Mouse (Mus musculus) forebrain, embryonic 13.5 days (tissue): ENCODE results near the gene 6820408C15Rik. TPM values are rescaled to one million over a fixed set of nuclear protein-coding genes. Genes with fewer than 3 reads are reported as not detected.
A peak's percentile ranks its signal among the peaks of the same experiment; 100 is the strongest.

Source experiments
- ATAC-seq: fragments of 200-750 bp; cut with Nextera tagmentation; 2 replicates; pipeline ENCODE4 v1.8.0; 2017
- H3K27ac ChIP-seq: fragments of 300-500 bp; sonication (generic); 2 replicates; pipeline ENCODE4 v1.5.1; 2015; ENCODE audit warnings: inconsistent platforms, mild to moderate bottlenecking, moderate library complexity
- H3K27me3 ChIP-seq: fragments of 300-500 bp; sonication (generic); 2 replicates; pipeline ENCODE4 v1.6.1; 2015; ENCODE audit warnings: mild to moderate bottlenecking, inconsistent platforms
- H3K36me3 ChIP-seq: fragments of 300-500 bp; sonication (generic); 2 replicates; pipeline ENCODE4 v1.6.1; 2015; ENCODE audit warnings: mild to moderate bottlenecking, inconsistent platforms; ENCODE audit not compliant: poor library complexity, severe bottlenecking
- H3K4me1 ChIP-seq: fragments of 300-500 bp; sonication (generic); 2 replicates; pipeline ENCODE4 v1.6.1; 2015; ENCODE audit warnings: inconsistent platforms
- H3K4me2 ChIP-seq: fragments of 300-500 bp; sonication (generic); 2 replicates; pipeline ENCODE4 v1.6.1; 2015; ENCODE audit warnings: inconsistent platforms, mild to moderate bottlenecking, moderate library complexity
- H3K4me3 ChIP-seq: fragments of 300-500 bp; sonication (generic); 2 replicates; pipeline ENCODE4 v1.5.1; 2015; ENCODE audit warnings: mild to moderate bottlenecking, inconsistent platforms
- H3K9ac ChIP-seq: fragments of 300-500 bp; sonication (generic); 2 replicates; pipeline ENCODE4 v1.6.1; 2015; ENCODE audit warnings: mild to moderate bottlenecking, inconsistent platforms
- H3K9me3 ChIP-seq: fragments of 300-500 bp; sonication (generic); replicated peaks from 2 replicates; pipeline ENCODE4 v1.6.1; 2016; ENCODE audit warnings: inconsistent platforms
- WGBS: fragments of 180-500 bp; shearing (Covaris S2); methylation state at CpG from one replicate; pipeline ENCODE4 v1.1.7; 2015; 5-methylcytosine and 5-hydroxymethylcytosine counted together
- polyA plus RNA-seq: library from polyadenylated mRNA; unstranded; fragments of >200 nt; fragmentation: Nextera tagmentation; extraction: Ambion mirVana; gene quantifications from 2 replicates; pipeline ENCODE4 v1.2.1, GENCODE M21; 2015

6820408C15Rik gene
- 1.6 and 2.6 TPM in 2 replicates for polyA plus RNA-seq

DNA sequence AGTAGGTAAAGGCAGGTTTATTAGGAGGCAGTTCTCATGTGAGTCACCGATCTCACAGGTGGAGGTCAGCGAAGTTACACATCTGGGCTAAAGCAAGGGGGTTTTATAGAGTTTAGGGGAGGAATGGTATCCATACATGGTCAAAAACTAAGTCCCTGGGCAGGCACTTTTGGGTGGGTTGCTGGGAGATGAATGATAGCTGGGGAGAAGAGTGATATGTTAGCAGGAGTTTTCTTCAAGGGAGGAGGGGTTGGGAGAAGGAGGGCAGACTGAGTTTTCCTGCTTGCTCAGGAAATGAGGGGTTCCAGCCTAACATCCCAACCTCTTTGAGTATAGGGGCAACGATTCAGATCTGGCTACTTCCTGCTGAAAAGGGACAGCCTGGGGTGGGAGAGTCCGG lies at the start of gene 6820408C15Rik:
6820408C15Rik (plus strand) TSS at position 301 of the 400 bp plus-strand sequence.
- H3K4me1 ChIP-seq: peaks cover 32% of the 10 kb centered on the region
- H3K4me2 ChIP-seq: peak within 1 kb of the TSS; percentile 94
- 31% methylated on average over 4 of the region's 4 CpGs for WGBS
- no peak for ATAC-seq
- peak within 1 kb of the TSS; percentile 76 for H3K4me3 ChIP-seq
- no peaks in the 10 kb centered on the region for H3K36me3 ChIP-seq
- no peaks in the 10 kb centered on the region for H3K27me3 ChIP-seq
- H3K9ac ChIP-seq: peak within 1 kb of the TSS; percentile 99
- peaks cover 7% of the 10 kb centered on the region for H3K9me3 ChIP-seq
- peak within 1 kb of the TSS; percentile 96 for H3K27ac ChIP-seq

DNA sequence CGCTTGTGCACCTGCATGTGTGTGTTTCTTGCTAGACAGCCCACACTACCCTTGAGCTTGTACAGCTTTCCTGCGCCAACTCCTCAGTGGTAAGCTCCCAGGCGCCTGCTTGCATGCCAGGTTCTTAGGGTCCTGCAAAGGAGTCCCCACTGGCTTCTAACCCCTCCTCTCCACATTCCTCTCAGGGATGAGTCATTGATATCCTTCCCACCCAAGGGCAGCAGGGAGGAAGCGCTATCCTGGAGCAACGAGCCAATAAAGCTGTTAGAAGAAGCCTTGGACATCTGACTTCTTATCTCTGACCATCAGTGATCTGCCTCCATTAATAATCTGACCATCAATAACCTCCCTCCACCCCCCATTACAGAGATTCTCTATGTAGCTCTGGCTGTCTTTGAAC lies 47.5 kb upstream of the 6820408C15Rik start:
- Histone ChIP-seq H3K4me2 (no peak overlapping the region), H3K4me1 (peaks cover 8% of the 10 kb centered on the region; the same call in 1 of the 2 replicates), H3K36me3 (no peaks in the 10 kb centered on the region), H3K27me3 (no peaks in the 10 kb centered on the region; the same call in 1 of the 2 replicates), H3K27ac (no peak overlapping the region), H3K4me3 (no peak overlapping the region), H3K9ac (no peak overlapping the region), H3K9me3 (no peaks in the 10 kb centered on the region)
- no peak for ATAC-seq
- 82% methylated on average over 5 of the region's 5 CpGs for WGBS

DNA sequence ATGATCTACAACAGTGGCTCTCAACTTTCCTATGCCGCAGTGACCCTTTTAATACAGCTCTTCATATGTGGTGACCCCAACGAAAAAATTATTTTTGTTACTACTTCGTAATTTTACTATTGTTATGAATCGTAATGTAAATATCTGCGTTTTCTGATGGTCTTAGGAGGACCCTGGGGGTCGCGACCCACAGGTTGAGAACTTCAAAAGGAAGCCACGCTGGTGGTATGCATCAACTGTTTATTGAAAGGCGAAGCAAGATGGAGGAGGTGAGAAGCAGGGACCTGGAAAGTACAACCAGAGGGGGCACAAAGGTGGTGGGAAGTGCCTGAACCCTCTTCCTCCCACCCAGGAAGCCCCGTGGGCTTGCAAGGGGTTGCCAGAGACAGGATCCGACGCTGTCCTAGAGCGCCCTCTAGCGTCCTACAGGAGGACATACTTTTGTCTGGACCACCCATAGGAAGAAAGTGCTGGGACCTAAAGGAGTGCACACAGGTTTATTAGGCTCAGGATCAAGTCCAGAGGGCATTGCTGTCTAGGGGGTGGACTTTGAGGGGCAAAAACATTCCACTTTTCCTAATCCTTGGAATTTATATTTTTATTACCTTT lies 46.8 kb upstream of the 6820408C15Rik start:
- Histone ChIP-seq H3K9ac (no peak overlapping the region), H3K4me3 (no peak overlapping the region), H3K36me3 (no peaks in the 10 kb centered on the region), H3K27me3 (no peaks in the 10 kb centered on the region; the same call in 1 of the 2 replicates), H3K27ac (no peak overlapping the region), H3K4me2 (no peak overlapping the region), H3K4me1 (peaks cover 8% of the 10 kb centered on the region; the same call in 1 of the 2 replicates), H3K9me3 (no peaks in the 10 kb centered on the region)
- peak; percentile 28; the same call in 1 of the 2 replicates for ATAC-seq
- 34% methylated on average over 14 of the region's 14 CpGs for WGBS

DNA sequence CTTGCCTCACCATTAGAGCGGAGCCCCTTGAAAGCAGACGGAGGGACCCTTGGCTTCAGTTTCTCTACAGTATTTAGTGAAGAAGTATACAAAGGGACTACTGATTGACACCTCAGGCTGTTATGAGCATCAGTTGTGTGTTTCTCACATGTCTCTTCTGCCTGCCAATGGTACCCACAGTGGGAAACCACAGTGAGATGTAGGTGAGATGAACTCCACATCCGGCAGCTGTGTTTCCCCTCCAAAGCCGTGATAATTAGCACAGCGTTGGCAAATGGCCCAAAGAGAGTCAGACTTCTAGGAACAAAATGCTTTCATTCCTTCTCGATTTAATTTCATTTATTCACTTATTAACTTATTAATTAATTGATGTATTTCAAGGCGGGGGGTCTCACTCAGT lies 43.3 kb upstream of the 6820408C15Rik start:
- Histone ChIP-seq H3K36me3 (no peaks in the 10 kb centered on the region), H3K27me3 (no peaks in the 10 kb centered on the region; the same call in none of the 2 replicates), H3K9me3 (no peaks in the 10 kb centered on the region), H3K27ac (peak overlapping the region; percentile 25; the same call in 1 of the 2 replicates), H3K4me3 (no peak overlapping the region), H3K9ac (no peak overlapping the region), H3K4me1 (peaks cover 38% of the 10 kb centered on the region), H3K4me2 (no peak overlapping the region)
- 54% methylated on average over 7 of the region's 7 CpGs for WGBS
- ATAC-seq: no peak

DNA sequence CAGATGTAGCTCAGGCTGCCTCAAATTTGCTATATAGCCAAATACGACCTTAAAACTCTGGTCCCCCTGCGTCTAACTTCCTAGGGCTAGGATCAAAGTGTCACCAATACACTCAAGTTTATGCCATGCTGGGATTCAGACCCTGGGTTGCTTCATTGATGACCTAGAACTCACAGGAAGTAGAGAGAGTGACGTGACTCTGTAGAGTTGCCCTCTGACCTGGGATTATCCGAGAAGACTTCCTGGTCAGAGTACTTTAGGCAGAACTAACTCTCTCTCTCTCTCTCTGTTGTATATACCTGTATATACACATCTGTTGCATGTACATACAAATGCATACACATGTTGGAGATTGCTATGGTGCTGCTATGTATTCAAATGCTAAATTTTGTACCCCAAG lies 42.7 kb upstream of the 6820408C15Rik start:
- H3K9me3 ChIP-seq: no peaks in the 10 kb centered on the region
- H3K4me2 ChIP-seq: no peak overlapping the region
- no peaks in the 10 kb centered on the region for H3K36me3 ChIP-seq
- WGBS: 75% methylated on average over 4 of the region's 4 CpGs
- no peak for ATAC-seq
- H3K9ac ChIP-seq: no peak overlapping the region
- H3K4me3 ChIP-seq: no peak overlapping the region
- peaks cover 38% of the 10 kb centered on the region for H3K4me1 ChIP-seq
- H3K27me3 ChIP-seq: no peaks in the 10 kb centered on the region; the same call in 1 of the 2 replicates
- no peak overlapping the region for H3K27ac ChIP-seq

DNA sequence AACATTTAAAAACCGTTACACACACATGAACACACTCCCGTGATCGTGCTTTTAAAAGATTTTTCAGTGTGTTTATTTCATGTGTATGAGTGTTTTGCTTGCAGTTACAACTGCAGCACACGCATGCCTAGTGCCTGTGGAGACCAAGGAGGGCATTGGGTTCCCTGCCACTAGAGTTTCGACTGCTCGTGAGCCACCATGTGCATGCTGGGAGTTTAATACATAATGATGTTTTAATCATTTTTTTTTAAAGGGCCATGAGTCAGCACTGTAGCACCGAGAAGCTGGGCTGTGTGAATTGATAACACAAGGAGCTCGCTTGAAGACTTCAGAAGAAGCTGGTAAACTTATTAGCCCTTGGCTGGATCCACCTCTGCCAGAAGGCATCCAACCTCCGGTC lies 41.8 kb upstream of the 6820408C15Rik start:
- Histone ChIP-seq H3K27ac (no peak overlapping the region), H3K4me2 (no peak overlapping the region), H3K9ac (no peak overlapping the region), H3K4me3 (no peak overlapping the region), H3K36me3 (no peaks in the 10 kb centered on the region), H3K27me3 (no peaks in the 10 kb centered on the region; the same call in 1 of the 2 replicates), H3K9me3 (no peaks in the 10 kb centered on the region), H3K4me1 (peaks cover 37% of the 10 kb centered on the region)
- 82% methylated on average over 9 of the region's 9 CpGs for WGBS
- no peak for ATAC-seq

DNA sequence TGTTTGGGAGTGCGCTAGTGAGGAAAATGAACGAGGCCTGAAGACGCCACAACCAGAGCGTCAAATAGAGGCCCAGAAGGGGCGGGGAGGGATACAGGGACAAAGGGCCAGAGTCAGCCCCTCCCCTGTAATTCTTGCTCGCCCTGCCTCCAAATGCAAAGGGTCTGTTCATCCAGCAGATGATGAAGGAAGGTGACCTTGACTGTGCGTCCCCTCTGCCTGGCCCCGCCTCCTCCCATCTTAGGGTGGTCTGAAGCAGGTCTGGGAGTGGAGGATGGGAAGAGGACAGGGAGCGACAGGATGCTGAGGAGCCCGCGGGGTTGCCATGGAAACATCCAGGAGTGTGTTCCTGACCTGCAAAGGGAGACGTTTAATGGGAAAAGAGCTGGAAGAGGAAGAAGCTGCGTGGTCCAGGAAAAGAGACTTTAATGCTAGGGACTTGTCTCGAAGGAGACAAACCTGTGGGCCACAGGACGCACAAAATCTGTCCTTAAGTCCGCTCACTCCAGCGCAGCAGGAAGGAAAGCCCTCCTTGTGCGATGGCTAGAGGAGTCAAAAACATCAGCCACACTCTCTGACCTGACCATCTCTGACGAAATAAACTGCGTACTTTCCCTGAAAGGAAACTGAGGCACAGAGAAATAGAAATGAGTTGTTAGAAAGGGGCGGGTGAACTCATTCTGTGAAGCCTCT lies 39.6 kb upstream of the 6820408C15Rik start:
- peaks cover 35% of the 10 kb centered on the region for H3K4me1 ChIP-seq
- H3K36me3 ChIP-seq: no peaks in the 10 kb centered on the region
- 2% methylated on average over 21 of the region's 21 CpGs for WGBS
- peak overlapping the region; percentile 58 for H3K4me2 ChIP-seq
- peak overlapping the region; percentile 87 for H3K27ac ChIP-seq
- peak overlapping the region; percentile 47; the same call in 1 of the 2 replicates for H3K9ac ChIP-seq
- peak; percentile 80 for ATAC-seq
- H3K9me3 ChIP-seq: no peaks in the 10 kb centered on the region
- peak overlapping the region; percentile 31 for H3K4me3 ChIP-seq
- no peaks in the 10 kb centered on the region; the same call in 1 of the 2 replicates for H3K27me3 ChIP-seq

DNA sequence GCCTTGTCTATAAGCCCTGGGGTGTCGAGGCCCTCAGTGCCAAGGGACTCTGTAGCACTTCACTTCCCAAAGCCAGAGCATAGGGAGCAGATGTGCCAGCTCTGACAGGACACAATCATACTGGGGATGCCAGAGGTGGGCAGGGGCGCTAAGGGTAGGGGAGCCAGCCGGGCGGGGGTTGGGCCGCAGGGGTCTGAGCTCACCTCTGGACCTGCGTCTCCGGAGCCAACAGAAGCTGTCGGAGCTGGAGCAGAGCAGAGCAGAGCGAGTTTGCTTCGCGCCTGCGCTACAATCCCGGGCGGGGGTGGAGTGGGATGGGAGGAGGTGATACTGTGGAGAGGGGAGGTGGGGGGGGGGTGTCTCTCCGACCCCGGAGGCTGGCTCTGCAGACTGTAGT lies 39.0 kb upstream of the 6820408C15Rik start, which contains the start of gene Nrsn2:
Nrsn2 (minus strand) TSS at position 294 of the 397 bp plus-strand sequence.
- Histone ChIP-seq H3K27me3 (no peaks in the 10 kb centered on the region; the same call in 1 of the 2 replicates), H3K36me3 (no peaks in the 10 kb centered on the region), H3K27ac (peak within 1 kb of the TSS; percentile 87), H3K4me1 (peaks cover 35% of the 10 kb centered on the region), H3K9ac (peak within 1 kb of the TSS; percentile 47; the same call in 1 of the 2 replicates), H3K9me3 (no peaks in the 10 kb centered on the region), H3K4me2 (peak within 1 kb of the TSS; percentile 58), H3K4me3 (peak within 1 kb of the TSS; percentile 31)
- 5% methylated on average over 16 of the region's 16 CpGs for WGBS
- peak; percentile 77 for ATAC-seq

DNA sequence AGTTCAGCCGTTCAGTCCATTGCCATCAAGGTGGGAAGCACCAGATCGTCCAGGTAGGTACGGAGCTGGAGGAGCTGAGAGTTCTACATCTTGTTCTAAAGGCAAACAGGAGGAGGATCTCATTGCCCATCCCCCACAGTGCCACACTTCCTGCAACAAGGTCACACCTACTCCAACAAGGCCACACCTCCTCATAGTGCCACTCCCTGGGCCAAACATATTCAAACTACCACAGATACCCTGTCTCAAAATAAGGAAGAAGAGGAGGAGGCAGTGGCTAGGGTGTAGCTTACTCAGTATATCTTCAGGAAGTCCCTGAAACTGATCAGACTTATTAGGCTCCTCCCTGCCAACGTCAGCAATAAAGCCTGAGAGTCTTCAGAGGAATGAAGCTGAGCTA lies 31.2 kb upstream of the 6820408C15Rik start:
- Histone ChIP-seq H3K9ac (no peak overlapping the region), H3K27ac (no peak overlapping the region), H3K9me3 (no peaks in the 10 kb centered on the region), H3K4me3 (no peak overlapping the region), H3K27me3 (0 out of 2 replicates have a peak, but pooled peaks cover 5% of the 10 kb centered on the region), H3K4me1 (no peaks in the 10 kb centered on the region), H3K36me3 (no peaks in the 10 kb centered on the region), H3K4me2 (no peak overlapping the region)
- 84% methylated on average over 4 of the region's 4 CpGs for WGBS
- ATAC-seq: no peak

DNA sequence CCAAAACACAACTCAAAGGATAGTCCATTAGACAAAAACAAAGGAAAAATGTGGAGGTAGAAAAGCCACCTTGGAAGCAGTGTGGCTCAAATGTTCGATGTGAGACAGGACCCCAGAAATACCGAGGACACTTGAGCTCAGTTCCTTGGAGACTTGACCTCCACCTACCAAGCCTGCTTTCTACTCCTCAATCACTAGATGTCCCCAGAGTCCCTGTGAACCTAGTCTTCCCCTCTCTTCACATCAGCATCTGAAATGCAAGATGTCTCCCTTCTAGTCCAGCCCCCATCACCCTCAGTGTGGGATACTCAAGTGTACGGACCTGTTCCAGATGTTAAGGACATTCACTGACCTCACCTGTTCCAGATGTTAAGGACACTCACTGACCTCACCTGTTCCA lies 22.6 kb upstream of the 6820408C15Rik start:
- Histone ChIP-seq H3K27ac (no peak overlapping the region), H3K9me3 (no peaks in the 10 kb centered on the region), H3K9ac (no peak overlapping the region), H3K4me2 (0 out of 2 replicates have a peak overlapping the region, but pooled peaks have one; percentile 90), H3K4me1 (peaks cover 28% of the 10 kb centered on the region), H3K27me3 (0 out of 2 replicates have a peak, but pooled peaks cover 5% of the 10 kb centered on the region), H3K36me3 (no peaks in the 10 kb centered on the region), H3K4me3 (no peak overlapping the region)
- WGBS: 16% methylated on average over 3 of the region's 3 CpGs
- ATAC-seq: no peak

DNA sequence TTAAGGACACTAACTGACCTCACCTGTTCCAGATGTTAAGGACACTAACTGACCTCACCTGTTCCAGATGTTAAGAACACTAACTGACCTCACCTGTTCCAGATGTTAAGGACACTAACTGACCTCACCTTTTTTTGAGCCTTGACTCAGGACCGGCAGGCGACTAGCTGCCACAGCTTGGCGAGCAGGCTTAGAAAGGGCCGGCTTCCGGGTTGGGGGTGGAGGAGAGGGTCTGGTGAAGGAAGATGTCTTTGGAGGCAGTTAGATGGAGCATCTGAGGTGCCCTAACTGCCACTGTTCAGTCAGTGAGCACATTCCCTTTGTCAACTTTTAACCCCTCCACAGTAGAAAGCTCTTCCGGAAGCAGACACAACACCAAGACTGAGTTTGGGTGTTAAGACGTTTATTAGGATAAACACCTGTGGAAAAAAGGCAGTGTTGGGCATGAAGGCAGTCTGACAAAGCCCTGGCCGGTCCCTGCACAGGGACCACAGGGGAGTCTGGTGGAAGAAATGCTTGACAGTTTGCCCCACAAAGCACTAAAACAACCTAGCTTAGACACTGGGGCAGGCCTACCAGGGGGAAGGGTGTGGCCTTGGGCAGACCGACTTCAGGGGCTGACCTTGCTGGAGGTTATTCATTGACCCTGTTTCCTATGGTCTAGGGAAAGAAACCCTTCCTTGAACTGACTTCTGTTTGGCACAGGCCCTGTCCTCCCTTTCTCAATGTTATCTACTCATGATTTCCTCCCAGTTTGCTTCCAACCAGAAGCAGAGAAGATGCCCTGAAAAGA lies 22.0 kb upstream of the 6820408C15Rik start:
- peak overlapping the region; percentile 12; the same call in 1 of the 2 replicates for H3K27ac ChIP-seq
- H3K4me1 ChIP-seq: peaks cover 28% of the 10 kb centered on the region
- peak overlapping the region; percentile 90 for H3K4me2 ChIP-seq
- H3K9ac ChIP-seq: 0 out of 2 replicates have a peak overlapping the region, but pooled peaks have one; percentile 97
- no peak for ATAC-seq
- no peaks in the 10 kb centered on the region for H3K9me3 ChIP-seq
- 52% methylated on average over 9 of the region's 9 CpGs for WGBS
- peak overlapping the region; percentile 90 for H3K4me3 ChIP-seq
- no peaks in the 10 kb centered on the region for H3K36me3 ChIP-seq
- H3K27me3 ChIP-seq: 0 out of 2 replicates have a peak, but pooled peaks cover 1% of the 10 kb centered on the region
